Mouse (Mus musculus) hindlimb bud, embryonic 11.5 days (tissue): ENCODE data around the gene Gpn2.
A peak's percentile ranks its signal among the peaks of the same experiment; 100 is the strongest.

Experiments used
- DNase-seq: peaks from one replicate; pipeline ENCODE4 v3.0.0-alpha.2; 2012; ENCODE audit warnings: low read depth, low spot score; ENCODE audit errors: extremely low spot score

The Gpn2 gene

GRCm38 (mm10) chr4:133592570-133592969, 8.4 kb downstream of the Gpn2 start:
- DNase-seq, result no peak

GRCm38 (mm10) chr4:133595538-133595937, 11.4 kb downstream of the Gpn2 start:
- no peak for DNase-seq

GRCm38 (mm10) chr4:133596084-133596483, 11.9 kb downstream of the Gpn2 start:
- DNase-seq, result no peak

- DNase-seq, result no peak
These were observed 14.5 kb downstream of the Gpn2 start for GRCm38 (mm10) chr4:133598616-133599015.

- no peak for DNase-seq
These were observed 15.0 kb downstream of the Gpn2 start for GRCm38 (mm10) chr4:133599116-133599515.

- peak; percentile 37 for DNase-seq
These were observed 15.5 kb downstream of the Gpn2 start for GRCm38 (mm10) chr4:133599571-133600073.

GRCm38 (mm10) chr4:133600306-133600705, 16.1 kb downstream of the Gpn2 start:
- no peak for DNase-seq

- no peak for DNase-seq
These were observed 17.6 kb downstream of the Gpn2 start, which contains the start of gene Sfn for GRCm38 (mm10) chr4:133601721-133602218. Sfn (minus strand) TSS chr4:133602168.

GRCm38 (mm10) chr4:133603056-133603455, 18.9 kb downstream of the Gpn2 start:
- no peak for DNase-seq

- no peak for DNase-seq
These were observed 20.0 kb downstream of the Gpn2 start for GRCm38 (mm10) chr4:133604175-133604574.

GRCm38 (mm10) chr4:133604856-133605255, 20.7 kb downstream of the Gpn2 start:
- no peak for DNase-seq

- DNase-seq, result no peak
These were observed 21.2 kb downstream of the Gpn2 start for GRCm38 (mm10) chr4:133605330-133605729.

GRCm38 (mm10) chr4:133607284-133607683, 23.1 kb downstream of the Gpn2 start:
- DNase-seq, result no peak

- DNase-seq, result no peak
These were observed 25.6 kb downstream of the Gpn2 start for GRCm38 (mm10) chr4:133609719-133610118.

GRCm38 (mm10) chr4:133611815-133612214, 27.7 kb downstream of the Gpn2 start:
- DNase-seq, result no peak

- no peak for DNase-seq
These were observed 28.3 kb downstream of the Gpn2 start for GRCm38 (mm10) chr4:133612416-133612815.

GRCm38 (mm10) chr4:133613026-133613425, 28.9 kb downstream of the Gpn2 start:
- no peak for DNase-seq

- DNase-seq, result no peak
These were observed 29.7 kb downstream of the Gpn2 start for GRCm38 (mm10) chr4:133613867-133614266.

GRCm38 (mm10) chr4:133614274-133614761, 30.2 kb downstream of the Gpn2 start:
- DNase-seq, result no peak

- no peak for DNase-seq
These were observed 31.3 kb downstream of the Gpn2 start for GRCm38 (mm10) chr4:133615416-133615815.

GRCm38 (mm10) chr4:133617936-133618335, 33.8 kb downstream of the Gpn2 start:
- no peak for DNase-seq

- DNase-seq, result no peak
These were observed 35.4 kb downstream of the Gpn2 start for GRCm38 (mm10) chr4:133619473-133620136.

GRCm38 (mm10) chr4:133620668-133621067, 36.5 kb downstream of the Gpn2 start:
- DNase-seq, result no peak
